ENCODE assay signal across 9 mouse cellular contexts in the genomic region with DNA sequence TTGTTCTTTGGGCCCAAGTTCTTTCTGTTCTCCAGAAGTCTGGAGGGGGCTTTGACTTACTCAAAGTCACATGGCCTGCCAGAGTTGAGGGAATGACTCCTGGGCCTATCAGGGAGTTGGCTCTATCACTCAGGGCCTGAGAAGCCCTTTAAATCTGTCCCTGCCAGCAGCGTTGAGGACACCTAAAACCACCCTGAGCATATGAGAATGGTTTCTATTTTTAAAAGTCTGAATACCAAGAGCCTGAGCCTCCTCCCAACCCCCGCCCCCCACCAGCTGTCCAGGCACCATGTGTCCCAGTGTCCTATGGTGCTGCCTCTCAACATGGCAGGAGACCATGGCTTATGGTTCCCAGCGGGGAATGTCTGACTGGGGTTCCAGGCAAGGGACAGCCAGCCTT. TPM values are rescaled to one million over a fixed set of nuclear protein-coding genes. Genes with fewer than 3 reads are reported as not detected.
DNase-seq lines count a peak whose midpoint lies in the region; ATAC-seq lines count a peak whose summit lies in the region.
"Had no signal": no experiment of that assay in that cellular context is flagged by ENCODE, and none has a peak within 500 bp of the region (broad histone marks: within the 10 kb centered on the region; RNA-seq: fewer than 3 reads in every experiment).

No protein-coding gene starts in this region.

- DNase-seq in cerebellum, postnatal 4 days (ENCODE audit: low spot score in 2 of 2): no peak
- DNase-seq in cerebellum, postnatal 25 days: peak; percentile 75 to 85
- no peak for DNase-seq in liver, embryonic 13.5 days
- no peak for DNase-seq in frontal cortex, postnatal 36 days (ENCODE audit: low spot score in 2 of 2)
- no peak for DNase-seq in kidney, postnatal 4 days
- no peak for DNase-seq in right cerebral cortex, postnatal 36 days (ENCODE audit: low spot score in 2 of 2)

- peak overlapping the region; percentile 84 for H3K4me3 ChIP-seq in heart, embryonic 11.5 days (ENCODE audit: low read depth, low read length)
- H3K4me3 ChIP-seq in liver, embryonic 13.5 days (replicated peaks): peak overlapping the region; percentile 69

- H3K9me3 ChIP-seq in heart, embryonic 11.5 days (replicated peaks; ENCODE audit: control insufficient read depth, low read length): no peaks in the 10 kb centered on the region
- no peaks in the 10 kb centered on the region for H3K9me3 ChIP-seq in liver, embryonic 13.5 days (replicated peaks)

- H3K4me1 ChIP-seq in heart, embryonic 11.5 days (ENCODE audit: control insufficient read depth, insufficient read depth, low read length): peaks cover 18% of the 10 kb centered on the region
- H3K4me1 ChIP-seq in liver, embryonic 13.5 days (replicated peaks): peaks cover 35% of the 10 kb centered on the region

- peak overlapping the region; percentile 97 for H3K27ac ChIP-seq in heart, embryonic 11.5 days (ENCODE audit: low read depth, low read length)
- H3K27ac ChIP-seq in liver, embryonic 13.5 days: no peak overlapping the region

- peak overlapping the region; percentile 87; the same call in 1 of the 2 replicates for H3K9ac ChIP-seq in heart, embryonic 11.5 days (ENCODE audit: low read depth, low read length)
- peak overlapping the region; percentile 71; the same call in 1 of the 2 replicates for H3K9ac ChIP-seq in liver, embryonic 13.5 days

- H3K36me3 ChIP-seq in heart, embryonic 11.5 days (ENCODE audit: control insufficient read depth, insufficient read depth, low read length): peaks cover 3% of the 10 kb centered on the region
- peaks cover 2% of the 10 kb centered on the region; the same call in 1 of the 2 replicates for H3K36me3 ChIP-seq in liver, embryonic 13.5 days

- ATAC-seq in cerebellum, adult (ENCODE audit: insufficient number of reproducible peaks, low FRiP score, low TSS enrichment): 0 out of 2 replicates have a peak, but pooled peaks have one; percentile 39
- ATAC-seq in heart, embryonic 11.5 days (replicated peaks; ENCODE audit: insufficient number of reproducible peaks, low FRiP score, low TSS enrichment): peak; percentile 55
- ATAC-seq in liver, embryonic 13.5 days (ENCODE audit: low read depth): no peak

- no peaks in the 10 kb centered on the region for H3K27me3 ChIP-seq in heart, embryonic 11.5 days (ENCODE audit: control insufficient read depth, insufficient read depth, low read length)
- no peaks in the 10 kb centered on the region for H3K27me3 ChIP-seq in liver, embryonic 13.5 days

- peak overlapping the region; percentile 95 for H3K4me2 ChIP-seq in heart, embryonic 11.5 days
- H3K4me2 ChIP-seq in liver, embryonic 13.5 days: peak overlapping the region; percentile 87

- WGBS in heart, embryonic 11.5 days (ENCODE audit: insufficient replicate concordance): 29% methylated on average over 3 of the region's 3 CpGs
- 57% methylated on average over 3 of the region's 3 CpGs for WGBS in liver, embryonic 13.5 days (ENCODE audit: insufficient replicate concordance)

RNA-seq across cellular contexts. Expression of gene Cand2, which starts 1.5 kb away (rescaled TPM):
- polyA plus RNA-seq in heart, embryonic 11.5 days (2014; fragmentation: Nextera tagmentation; extraction: Ambion mirVana): 38.8 and 50.8 TPM in 2 replicates
- 3.3 and 4.3 TPM in 2 replicates for polyA plus RNA-seq in liver, embryonic 13.5 days (2015; fragmentation: Nextera tagmentation; extraction: Ambion mirVana)

RNA-seq across cellular contexts. Expression of gene Tmem40, which starts 13.6 kb away (rescaled TPM):
- polyA plus RNA-seq in heart, embryonic 11.5 days (2014; fragmentation: Nextera tagmentation; extraction: Ambion mirVana): 4.2 and 4.4 TPM in 2 replicates
- polyA plus RNA-seq in liver, embryonic 13.5 days (2015; fragmentation: Nextera tagmentation; extraction: Ambion mirVana): 28.3 and 29.9 TPM in 2 replicates
- polyA plus RNA-seq: small intestine, adult 2 months had no signal

RNA-seq across cellular contexts. Expression of gene Rpl32, which starts 32.7 kb away (rescaled TPM):
- polyA plus RNA-seq in heart, embryonic 11.5 days (2014; fragmentation: Nextera tagmentation; extraction: Ambion mirVana): 1,431 and 1,576 TPM in 2 replicates
- 1,700 and 1,736 TPM in 2 replicates for polyA plus RNA-seq in liver, embryonic 13.5 days (2015; fragmentation: Nextera tagmentation; extraction: Ambion mirVana)

Comparison
In these comparisons a context has a peak if more than half of its experiments do, and no peak if none do; other contexts are left out.
1. DNase-seq: peak in cerebellum, postnatal 25 days (2 of 2); none in cerebellum, postnatal 4 days (0 of 2), liver, embryonic 13.5 days (single experiment), frontal cortex, postnatal 36 days (0 of 2), kidney, postnatal 4 days (0 of 2) and right cerebral cortex, postnatal 36 days (0 of 2).